Mouse (Mus musculus): ENCODE measurements around the gene Gm43720.

DNA sequence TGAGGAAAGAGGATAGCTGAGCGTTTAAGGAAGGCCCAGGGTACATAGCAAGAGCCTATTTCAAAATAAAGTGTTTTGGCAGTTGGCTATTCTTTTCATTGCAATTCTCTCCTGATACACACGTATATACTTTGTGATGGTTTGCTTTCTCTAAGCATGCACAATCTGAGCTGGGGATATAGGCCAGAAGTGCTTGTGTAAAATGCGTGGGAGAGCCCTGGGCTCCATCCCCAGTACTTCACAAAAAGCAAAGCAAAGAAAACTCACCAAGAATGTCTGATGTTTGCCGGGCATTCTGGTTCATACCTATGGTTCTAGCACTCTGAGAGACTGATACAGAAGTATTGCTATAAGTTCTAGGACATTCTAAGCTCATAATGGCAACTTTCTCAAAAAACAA, 10.8 kb downstream of the Gm43720 start:
- no peak for TF ChIP-seq CTCF (IDR thresholded peaks at IDR 0.05)
- no peak for TF ChIP-seq EP300 (IDR thresholded peaks at IDR 0.05; ENCODE audit: insufficient read depth, low read depth, low read length)
- TF ChIP-seq POLR2A (IDR thresholded peaks at IDR 0.05; ENCODE audit: insufficient read depth, low read depth, low read length): no peak
